Mouse (Mus musculus): ENCODE results near the gene Klk1b8. TPM values are rescaled to one million over a fixed set of nuclear protein-coding genes. Genes with fewer than 3 reads are reported as not detected.
"Not testable (repeated sequence)": the region's sequence is repeated elsewhere in the genome, so short reads cannot be mapped to it uniquely, and the experiment has no call there.

Gene Klk1b8
- polyA plus RNA-seq, 1 experiment = not detected

DNA sequence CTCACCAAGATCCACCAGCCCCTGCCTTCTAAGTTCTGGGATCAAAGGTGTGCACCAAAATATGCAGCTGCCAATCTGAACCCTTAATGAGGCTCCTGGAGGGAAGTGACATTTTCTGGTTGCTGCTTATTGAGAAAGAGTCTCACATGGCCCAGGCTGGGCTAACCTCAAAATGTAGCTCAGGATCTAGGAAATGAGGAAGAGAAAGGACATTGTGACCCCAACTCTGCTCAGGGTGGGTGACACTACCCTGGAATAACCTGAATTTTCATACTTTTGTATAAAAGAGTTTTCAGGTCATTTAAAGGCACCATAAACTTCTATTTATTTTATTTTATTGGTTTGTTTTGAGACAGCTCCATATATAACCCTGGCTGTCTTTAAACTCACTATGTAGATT is 35.2 kb downstream of the Klk1b8 start:
- Histone ChIP-seq H3K4me1 (no peaks in the 10 kb centered on the region), H3K9me3 (no peaks in the 10 kb centered on the region; the same call in 1 of the 2 replicates), H3K27me3 (replicated peaks) (no peaks in the 10 kb centered on the region), H3K4me3 (replicated peaks) (no peak overlapping the region), H3K36me3 (replicated peaks; ENCODE audit: low read length) (no peaks in the 10 kb centered on the region)
- no peak for TF ChIP-seq GATA1 (IDR thresholded peaks at IDR 0.05; ENCODE audit: borderline replicate concordance, low read length)
- TF ChIP-seq FLI1 (IDR thresholded peaks at IDR 0.05; ENCODE audit: low read length) = no peak

- H3K4me3 ChIP-seq (replicated peaks); H3K36me3 ChIP-seq (replicated peaks; ENCODE audit: low read length); H3K27me3 ChIP-seq (replicated peaks): not testable (repeated sequence)
Measured at GRCm38 (mm10) chr7:43994821-43995220, 44.4 kb downstream of the Klk1b8 start.

GRCm38 (mm10) chr7:43995577-43995976 is 45.1 kb downstream of the Klk1b8 start, which contains the start of gene Klk1b11:
Gene Klk1b11, plus strand, starts transcription at chr7:43995877.
- not testable (repeated sequence) for H3K9me3 ChIP-seq; H3K27me3 ChIP-seq (replicated peaks); H3K36me3 ChIP-seq (replicated peaks; ENCODE audit: low read length); H3K4me3 ChIP-seq (replicated peaks); H3K4me1 ChIP-seq

More at GRCm38 (mm10) chr7:43994821-43995220, 44.4 kb downstream of the Klk1b8 start:
- H3K9me3 ChIP-seq, H3K4me1 ChIP-seq: not testable (repeated sequence)

Other genes starting within 250 kb of the Klk1b8 start
- gene Klk13, start 238.1 kb upstream of the Klk1b8 start, polyA plus RNA-seq (2012; ENCODE audit: insufficient read depth, low replicate concordance) = not detected in 2 replicates
- gene Klk12, start 181.8 kb upstream of the Klk1b8 start, polyA plus RNA-seq (2012; ENCODE audit: insufficient read depth, low replicate concordance) = not detected in 2 replicates
- not detected in 2 replicates for gene Klk11, start 176.1 kb upstream of the Klk1b8 start, polyA plus RNA-seq (2012; ENCODE audit: insufficient read depth, low replicate concordance)
- gene Klk10, start 169.6 kb upstream of the Klk1b8 start, polyA plus RNA-seq (2012; ENCODE audit: insufficient read depth, low replicate concordance) = not detected in 2 replicates
- gene Klk9, start 158.8 kb upstream of the Klk1b8 start, polyA plus RNA-seq (2012; ENCODE audit: insufficient read depth, low replicate concordance) = not detected in 2 replicates
- gene Klk8, start 153.1 kb upstream of the Klk1b8 start, polyA plus RNA-seq (2012; ENCODE audit: insufficient read depth, low replicate concordance) = 4.3 and 26.2 TPM in 2 replicates
- gene Klk7, start 139.4 kb upstream of the Klk1b8 start, polyA plus RNA-seq (2012; ENCODE audit: insufficient read depth, low replicate concordance) = not detected in 2 replicates
- gene Klk6, start 126.2 kb upstream of the Klk1b8 start, polyA plus RNA-seq (2012; ENCODE audit: insufficient read depth, low replicate concordance) = not detected in 2 replicates
- not detected in 2 replicates for gene Klk5, start 108.7 kb upstream of the Klk1b8 start, polyA plus RNA-seq (2012; ENCODE audit: insufficient read depth, low replicate concordance)
- gene Klk4, start 69.5 kb upstream of the Klk1b8 start, polyA plus RNA-seq (2012; ENCODE audit: insufficient read depth, low replicate concordance) = not detected in 2 replicates
- not detected in 2 replicates for gene Klk15, start 16.9 kb upstream of the Klk1b8 start, polyA plus RNA-seq (2012; ENCODE audit: insufficient read depth, low replicate concordance)
- gene Klk1b1, start 16.1 kb downstream of the Klk1b8 start, polyA plus RNA-seq (2012; ENCODE audit: insufficient read depth, low replicate concordance) = not detected in 2 replicates
- gene Klk1b9, start 25.4 kb downstream of the Klk1b8 start, polyA plus RNA-seq (2012; ENCODE audit: insufficient read depth, low replicate concordance) = not detected in 2 replicates
- gene Klk1b11, start 45.2 kb downstream of the Klk1b8 start, polyA plus RNA-seq (2012; ENCODE audit: insufficient read depth, low replicate concordance) = not detected in 2 replicates
- gene Klk1b26, start 61.5 kb downstream of the Klk1b8 start, polyA plus RNA-seq (2012; ENCODE audit: insufficient read depth, low replicate concordance) = not detected in 2 replicates
- not detected in 2 replicates for gene Klk1b27, start 101.6 kb downstream of the Klk1b8 start, polyA plus RNA-seq (2012; ENCODE audit: insufficient read depth, low replicate concordance)
- gene Klk1b21, start 151.7 kb downstream of the Klk1b8 start, polyA plus RNA-seq (2012; ENCODE audit: insufficient read depth, low replicate concordance) = not detected in 2 replicates
- not detected in 2 replicates for gene Klk1b22, start 162.0 kb downstream of the Klk1b8 start, polyA plus RNA-seq (2012; ENCODE audit: insufficient read depth, low replicate concordance)
- not detected in 2 replicates for gene Klk1b16, start 186.1 kb downstream of the Klk1b8 start, polyA plus RNA-seq (2012; ENCODE audit: insufficient read depth, low replicate concordance)
- gene Klk1b24, start 237.6 kb downstream of the Klk1b8 start, polyA plus RNA-seq (2012; ENCODE audit: insufficient read depth, low replicate concordance) = not detected in 2 replicates
- not detected in 2 replicates for gene Klk1b3, start 247.5 kb downstream of the Klk1b8 start, polyA plus RNA-seq (2012; ENCODE audit: insufficient read depth, low replicate concordance)